Mouse (Mus musculus): ENCODE data around the gene Rab1b. TPM values are rescaled to one million over a fixed set of nuclear protein-coding genes. Genes with fewer than 3 reads are reported as not detected.
A peak's percentile ranks its signal among the peaks of the same experiment; 100 is the strongest.
"Not testable (repeated sequence)": the region's sequence is repeated elsewhere in the genome, so short reads cannot be mapped to it uniquely, and the experiment has no call there.

Rab1b gene
- polyA plus RNA-seq, 1 experiment = 148 TPM

DNA sequence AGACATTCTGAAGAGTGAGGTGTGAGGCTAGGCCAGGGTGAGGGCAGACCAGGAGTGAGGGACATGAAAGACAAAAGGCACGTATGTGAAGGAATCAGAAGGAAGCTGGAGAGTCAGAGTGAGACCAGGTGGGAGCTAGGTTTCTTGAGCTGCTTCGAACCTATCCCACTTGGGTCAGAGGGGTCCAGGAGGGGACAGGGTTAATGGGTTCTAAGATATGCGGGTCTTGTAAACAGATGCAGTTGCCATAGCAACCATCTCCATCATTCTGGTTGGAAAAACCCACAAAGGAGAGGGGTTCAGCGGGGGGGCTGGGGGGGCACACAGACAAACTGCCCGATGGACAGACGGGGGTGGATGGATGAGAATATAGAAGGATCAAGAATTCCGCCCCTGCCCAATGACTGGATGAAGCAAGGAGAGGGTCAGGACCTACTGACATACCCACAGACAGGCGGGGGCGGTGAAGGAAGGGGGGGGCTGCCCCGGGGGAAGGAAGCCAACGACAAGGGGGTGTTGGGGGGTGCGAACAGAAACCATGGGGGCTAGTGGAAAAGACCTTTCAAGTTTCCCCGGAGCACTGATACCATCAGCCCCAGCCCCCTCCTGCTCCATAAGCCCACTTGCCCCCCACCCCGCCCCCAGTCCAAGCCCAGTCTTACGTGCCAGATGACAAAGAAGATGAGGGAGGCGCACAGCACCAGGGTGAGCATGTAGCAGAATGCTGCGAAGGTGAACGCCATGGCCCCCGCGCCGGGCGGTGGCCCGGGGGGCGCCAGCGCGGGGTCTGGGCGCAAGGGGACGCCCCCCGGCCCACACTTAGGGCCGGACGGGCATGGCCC lies 9.1 kb downstream of the Rab1b start:
- DNase-seq (ENCODE audit: low spot score) = no peak

- DNase-seq (ENCODE audit: low spot score) = no peak
Measured at GRCm38 (mm10) chr19:5095887-5096474, 10.9 kb downstream of the Rab1b start.

DNA sequence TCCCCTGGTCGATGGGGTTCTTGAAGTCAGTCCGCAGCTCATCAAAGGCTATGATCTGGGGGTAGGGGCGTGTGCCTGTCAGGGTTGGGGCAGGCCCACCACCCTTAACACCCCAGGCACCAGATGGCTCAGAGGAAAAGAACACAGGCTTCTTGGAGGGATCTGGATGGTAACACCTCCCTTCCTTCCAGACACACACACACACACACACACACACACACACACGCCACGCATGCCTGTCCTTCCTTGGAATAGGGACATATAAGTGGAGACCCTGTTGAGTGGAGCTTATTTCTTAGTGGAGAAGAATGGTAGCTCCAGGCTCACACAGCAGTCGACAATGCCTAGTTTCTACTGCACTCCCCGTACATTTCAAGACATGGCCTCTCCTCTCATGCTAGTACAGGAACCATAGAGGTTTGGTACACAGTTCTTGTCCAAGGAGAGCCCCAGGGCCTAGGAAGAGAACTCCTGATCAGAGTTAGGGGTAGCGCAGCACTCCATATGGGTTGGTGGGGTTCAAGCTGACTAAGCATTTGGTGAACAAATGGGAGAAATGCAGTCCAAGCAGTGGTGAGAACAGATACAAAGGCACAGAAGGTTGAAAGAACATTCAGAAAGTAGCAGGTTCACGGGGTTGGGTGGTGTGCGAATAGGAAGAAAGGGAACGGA lies 12.0 kb downstream of the Rab1b start:
- no peak for DNase-seq (ENCODE audit: low spot score)

DNA sequence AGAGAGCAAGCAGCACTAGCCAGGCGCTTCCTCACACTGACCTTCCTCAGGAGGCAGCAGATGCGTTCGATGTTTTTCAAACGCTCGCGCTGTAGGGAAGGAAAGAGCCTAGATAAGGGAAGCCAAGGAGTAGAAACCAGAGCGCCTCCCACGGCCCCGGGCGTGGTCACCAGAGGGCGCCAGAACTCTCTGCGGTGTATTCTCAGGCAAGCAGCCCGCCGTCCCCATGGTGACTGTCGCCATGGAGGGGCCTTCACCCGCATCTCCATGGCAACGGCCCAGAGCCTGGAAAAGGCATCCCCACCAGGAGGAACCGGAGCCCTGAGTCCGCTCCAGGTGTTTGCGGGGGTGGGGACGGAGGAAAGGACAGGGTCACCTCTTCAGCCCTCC lies 12.6 kb downstream of the Rab1b start:
- peak; percentile 81 for DNase-seq (ENCODE audit: low spot score)

DNA sequence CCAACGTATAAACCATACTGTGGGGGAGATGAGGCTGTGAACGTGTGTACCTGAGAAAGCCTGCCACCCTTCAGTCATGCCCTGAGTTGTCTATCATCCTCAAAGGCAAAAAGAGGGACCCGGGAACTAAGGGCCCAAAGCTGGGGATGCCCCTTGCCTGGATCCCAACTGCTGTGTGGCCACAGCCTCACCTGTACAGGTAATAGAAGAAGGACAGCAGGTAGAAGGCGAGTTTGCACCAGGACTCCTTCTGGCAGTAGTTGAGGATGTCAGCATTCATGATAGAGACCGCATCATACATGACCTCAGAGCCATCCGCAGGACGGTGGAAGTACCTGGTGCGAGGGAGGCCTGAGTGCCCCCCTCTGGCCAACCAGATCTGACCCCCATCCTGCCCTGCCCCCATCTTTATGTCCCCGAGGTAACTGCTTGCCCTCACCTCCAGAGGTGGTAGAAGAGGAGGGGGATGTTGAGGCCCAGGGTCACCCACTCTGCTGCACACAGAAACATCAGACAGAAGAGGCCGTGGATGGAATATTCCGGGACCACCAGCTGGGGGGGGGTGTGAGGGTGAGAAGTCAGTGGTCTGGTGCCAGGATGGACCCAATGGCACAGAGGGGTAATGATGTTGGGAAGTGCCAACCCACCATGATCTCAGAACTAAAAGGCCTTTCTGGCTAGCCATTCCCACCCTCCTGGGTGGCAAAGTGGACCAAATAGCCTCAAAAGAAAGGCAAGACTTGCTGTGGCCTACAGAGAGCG lies 13.2 kb downstream of the Rab1b start:
- DNase-seq (ENCODE audit: low spot score) = no peak

DNA sequence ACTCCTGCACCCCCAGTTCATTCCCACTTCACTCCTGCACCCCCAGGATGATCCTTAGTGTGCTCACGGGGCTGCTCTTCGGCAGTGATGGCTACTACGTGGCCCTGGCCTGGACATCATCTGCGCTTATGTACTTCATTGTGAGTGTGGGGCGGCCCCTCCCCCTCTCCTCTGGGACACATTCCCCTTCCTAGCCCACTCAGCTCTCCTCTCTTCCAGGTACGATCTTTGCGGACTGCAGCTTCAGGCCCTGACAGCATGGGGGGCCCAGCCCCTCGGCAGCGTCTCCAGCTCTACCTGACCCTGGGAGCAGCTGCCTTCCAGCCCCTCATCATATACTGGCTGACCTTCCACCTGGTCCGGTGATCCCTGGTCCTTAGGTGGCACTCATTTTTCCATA lies 14.8 kb downstream of the Rab1b start:
- DNase-seq (ENCODE audit: low spot score) = no peak

- DNase-seq (ENCODE audit: low spot score) = no peak
Measured at GRCm38 (mm10) chr19:5089324-5089723, 17.5 kb downstream of the Rab1b start.

GRCm38 (mm10) chr19:5087884-5088728 lies 18.8 kb downstream of the Rab1b start, which contains the start of gene Yif1a:
TSS of gene Yif1a (plus strand) at chr19:5088538.
- peak; percentile 84 for DNase-seq (ENCODE audit: low spot score)

- DNase-seq (ENCODE audit: low spot score) = not testable (repeated sequence)
Measured at GRCm38 (mm10) chr19:5086533-5086932, 20.3 kb downstream of the Rab1b start.

- no peak for DNase-seq (ENCODE audit: low spot score)
Measured at GRCm38 (mm10) chr19:5085145-5085863, 21.6 kb downstream of the Rab1b start, which contains the start of gene Tmem151a. TSS of gene Tmem151a (minus strand) at chr19:5085531.

DNA sequence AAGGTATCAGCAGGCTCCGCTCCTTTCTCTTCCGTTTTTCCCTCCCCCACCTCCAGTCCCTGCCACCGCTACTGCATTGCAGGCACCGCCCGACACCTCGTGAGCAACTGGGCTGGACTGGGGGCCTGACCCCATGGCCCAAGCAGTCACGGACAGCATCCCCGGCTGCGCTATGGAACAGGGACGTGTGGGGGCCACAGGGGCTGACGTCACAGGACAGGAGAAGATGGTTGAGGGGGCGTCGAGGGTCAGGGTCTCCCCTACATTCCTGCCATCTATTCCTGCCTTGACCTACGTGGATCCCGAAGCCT lies 22.1 kb downstream of the Rab1b start:
- no peak for DNase-seq (ENCODE audit: low spot score)

- DNase-seq (ENCODE audit: low spot score) = no peak
Measured at GRCm38 (mm10) chr19:5083961-5084833, 22.7 kb downstream of the Rab1b start.

DNA sequence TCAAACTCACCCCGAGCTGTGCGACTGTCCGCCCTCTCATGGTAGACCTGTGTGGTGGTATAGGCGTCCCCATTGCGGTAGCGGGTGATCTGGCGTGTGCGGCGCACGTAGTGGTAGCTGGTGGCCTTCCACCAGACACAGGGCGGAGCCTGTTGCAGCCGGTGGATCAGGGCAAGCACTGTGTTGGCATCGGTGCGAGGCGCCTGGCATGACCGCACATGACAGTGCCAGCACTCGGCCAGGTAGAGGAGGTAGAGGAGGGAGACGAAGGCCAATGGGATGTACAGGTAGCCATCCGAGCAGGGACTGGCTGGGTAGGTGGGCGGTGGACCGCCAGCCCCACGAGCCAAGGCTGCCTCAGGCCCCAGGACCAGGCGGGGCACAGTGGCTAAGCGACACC lies 24.3 kb downstream of the Rab1b start:
- DNase-seq (ENCODE audit: low spot score) = no peak

DNA sequence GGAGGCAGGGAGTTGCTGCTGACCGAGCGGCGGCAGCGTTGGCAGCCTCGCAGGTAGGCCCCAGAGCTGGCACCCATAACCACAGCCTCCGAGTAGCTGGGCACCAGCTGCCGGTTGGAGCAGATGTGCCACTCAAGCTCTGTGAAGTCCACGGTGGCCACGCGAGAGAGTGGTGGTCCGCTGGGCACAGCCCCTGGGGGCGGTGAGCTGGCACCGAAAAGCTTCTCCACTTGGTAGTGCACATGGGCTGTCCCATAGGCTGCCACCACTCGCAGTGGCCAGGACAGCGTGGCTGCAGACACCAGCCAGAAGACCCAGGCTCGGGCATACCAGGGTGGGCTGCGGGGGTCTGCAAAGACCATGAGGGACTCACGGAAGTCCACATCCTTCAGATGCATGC lies 24.9 kb downstream of the Rab1b start:
- no peak for DNase-seq (ENCODE audit: low spot score)

DNA sequence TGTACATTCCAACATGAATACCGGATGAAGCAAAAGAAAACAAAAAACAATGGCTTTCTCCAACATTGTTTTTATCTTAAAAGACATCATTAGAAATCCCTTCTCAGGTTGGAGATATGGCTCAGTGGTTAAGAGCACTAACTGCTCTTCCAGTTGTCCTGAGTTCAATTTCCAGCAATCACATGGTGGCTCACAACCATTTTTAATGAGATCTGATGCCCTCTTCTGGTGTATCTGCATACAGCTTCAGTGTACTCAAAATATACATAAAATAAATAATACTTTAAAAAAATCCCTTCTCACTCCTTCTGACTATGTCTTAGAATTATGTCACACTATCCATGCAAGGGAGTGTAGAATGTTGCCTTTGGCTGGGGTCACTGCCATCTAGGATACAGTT lies 27.6 kb downstream of the Rab1b start:
- DNase-seq (ENCODE audit: low spot score) = no peak

GRCm38 (mm10) chr19:5073518-5073917 lies 33.4 kb downstream of the Rab1b start:
- DNase-seq (ENCODE audit: low spot score) = no peak

- no peak for DNase-seq (ENCODE audit: low spot score)
Measured at GRCm38 (mm10) chr19:5073028-5073427, 33.8 kb downstream of the Rab1b start.

DNA sequence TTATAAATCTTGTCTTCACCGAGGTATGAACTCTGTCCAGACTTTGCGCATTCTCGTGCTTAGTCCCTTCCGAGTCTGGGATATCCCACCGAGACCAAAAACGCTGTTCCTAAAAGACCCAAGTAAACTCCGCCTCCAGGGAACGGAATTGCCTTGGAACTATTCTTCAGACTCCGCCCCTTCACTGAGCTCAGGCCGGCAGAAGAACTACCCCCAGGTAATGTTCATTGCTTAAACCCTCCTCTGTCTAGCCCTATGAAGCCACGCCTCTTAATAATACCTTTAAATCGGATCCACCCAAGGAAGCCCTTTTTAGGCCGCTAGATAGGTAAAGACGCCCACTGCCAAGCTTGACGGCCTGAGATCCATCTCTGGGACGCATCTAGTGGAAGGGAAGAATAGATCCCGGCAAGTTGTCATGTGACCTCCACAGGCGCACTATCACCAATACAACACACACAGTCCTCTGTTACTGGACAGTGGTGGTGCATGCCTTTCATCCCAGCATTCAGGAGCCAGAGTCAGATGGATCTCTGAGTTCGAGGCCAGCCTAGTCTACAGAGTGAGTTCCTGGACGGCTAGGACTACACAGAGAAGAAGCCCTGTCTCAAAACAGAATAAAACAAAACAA lies 34.4 kb downstream of the Rab1b start:
- no peak for DNase-seq (ENCODE audit: low spot score)

All from urinary bladder, adult 2 months (tissue).